Mouse (Mus musculus) midbrain, embryonic 12.5 days (tissue): ENCODE measurements around the gene Mical2. TPM values are rescaled to one million over a fixed set of nuclear protein-coding genes. Genes with fewer than 3 reads are reported as not detected.
A peak's percentile ranks its signal among the peaks of the same experiment; 100 is the strongest.

Experiments
- ATAC-seq: fragments of 200-750 bp; cut with Nextera tagmentation; 2 replicates; pipeline ENCODE4 v1.8.0; 2017; ENCODE audit warnings: low read depth, moderate TSS enrichment, moderate library complexity; ENCODE audit not compliant: low FRiP score
- H3K27ac ChIP-seq: fragments of 300-500 bp; sonication (generic); replicated peaks from 2 replicates; pipeline ENCODE4 v1.5.1; 2016; ENCODE audit warnings: mild to moderate bottlenecking
- H3K27me3 ChIP-seq: fragments of 300-500 bp; sonication (generic); 2 replicates; pipeline ENCODE4 v1.6.1; 2016; ENCODE audit warnings: mild to moderate bottlenecking
- H3K36me3 ChIP-seq: fragments of 300-500 bp; sonication (generic); 2 replicates; pipeline ENCODE4 v1.6.1; 2016
- H3K4me1 ChIP-seq: fragments of 300-500 bp; sonication (generic); 2 replicates; pipeline ENCODE4 v1.6.1; 2016
- H3K4me2 ChIP-seq: fragments of 300-500 bp; sonication (generic); replicated peaks from 2 replicates; pipeline ENCODE4 v1.6.1; 2016; ENCODE audit warnings: mild to moderate bottlenecking, moderate library complexity
- H3K4me3 ChIP-seq: fragments of 300-500 bp; sonication (generic); 2 replicates; pipeline ENCODE4 v1.5.1; 2016; ENCODE audit warnings: mild to moderate bottlenecking
- H3K9ac ChIP-seq: fragments of 300-500 bp; sonication (generic); replicated peaks from 2 replicates; pipeline ENCODE4 v1.6.1; 2016; ENCODE audit warnings: mild to moderate bottlenecking, moderate library complexity
- H3K9me3 ChIP-seq: fragments of 300-500 bp; sonication (generic); 2 replicates; pipeline ENCODE4 v1.6.1; 2016; ENCODE audit warnings: mild to moderate bottlenecking
- WGBS: fragments of 180-500 bp; shearing (Covaris S2); methylation state at CpG from one replicate; pipeline ENCODE4 v1.1.7; 2016; 5-methylcytosine and 5-hydroxymethylcytosine counted together
- polyA plus RNA-seq: library from polyadenylated mRNA; unstranded; fragments of >200 nt; fragmentation: Nextera tagmentation; extraction: Ambion mirVana; gene quantifications from 2 replicates; pipeline ENCODE4 v1.2.1, GENCODE M21; 2016

The Mical2 gene
- polyA plus RNA-seq, 1 experiment from 2014 or later, result 2.2 TPM

- H3K9ac ChIP-seq, result no peak overlapping the region
- no peak overlapping the region for H3K4me2 ChIP-seq
- H3K9me3 ChIP-seq, result no peaks in the 10 kb centered on the region
- no peak overlapping the region for H3K4me3 ChIP-seq
- H3K36me3 ChIP-seq, result no peaks in the 10 kb centered on the region
- ATAC-seq, result no peak
- WGBS, result 81% methylated on average over 3 of the region's 3 CpGs
- H3K27me3 ChIP-seq, result no peaks in the 10 kb centered on the region; the same call in 1 of the 2 replicates
- H3K27ac ChIP-seq, result no peak overlapping the region
- peaks cover 10% of the 10 kb centered on the region for H3K4me1 ChIP-seq
These were observed 9.8 kb upstream of the Mical2 start for GRCm38 (mm10) chr7:112215871-112216270.

- no peak for ATAC-seq
- Histone ChIP-seq H3K36me3 (no peaks in the 10 kb centered on the region), H3K4me1 (peaks cover 10% of the 10 kb centered on the region), H3K4me2 (no peak overlapping the region), H3K9me3 (no peaks in the 10 kb centered on the region), H3K9ac (no peak overlapping the region), H3K27ac (no peak overlapping the region), H3K27me3 (no peaks in the 10 kb centered on the region; the same call in 1 of the 2 replicates), H3K4me3 (no peak overlapping the region)
- 62% methylated on average over 5 of the region's 5 CpGs for WGBS
These were observed 8.9 kb upstream of the Mical2 start for GRCm38 (mm10) chr7:112216720-112217119.

GRCm38 (mm10) chr7:112217208-112217607, 8.4 kb upstream of the Mical2 start:
- 56% methylated on average over 6 of the region's 6 CpGs for WGBS
- Histone ChIP-seq H3K9me3 (no peaks in the 10 kb centered on the region), H3K4me3 (no peak overlapping the region), H3K9ac (no peak overlapping the region), H3K27ac (no peak overlapping the region), H3K36me3 (no peaks in the 10 kb centered on the region), H3K27me3 (0 out of 2 replicates have a peak, but pooled peaks cover under 1% of the 10 kb centered on the region), H3K4me1 (peaks cover 10% of the 10 kb centered on the region), H3K4me2 (no peak overlapping the region)
- ATAC-seq, result no peak

GRCm38 (mm10) chr7:112222733-112223524, 2.7 kb upstream of the Mical2 start:
- H3K9ac ChIP-seq, result no peak overlapping the region
- WGBS, result 68% methylated on average over 7 of the region's 7 CpGs
- H3K9me3 ChIP-seq, result no peaks in the 10 kb centered on the region
- H3K36me3 ChIP-seq, result no peaks in the 10 kb centered on the region
- no peak for ATAC-seq
- peaks cover 21% of the 10 kb centered on the region for H3K4me1 ChIP-seq
- H3K4me2 ChIP-seq, result no peak overlapping the region
- H3K27ac ChIP-seq, result no peak overlapping the region
- no peak overlapping the region for H3K4me3 ChIP-seq
- H3K27me3 ChIP-seq, result peaks cover 58% of the 10 kb centered on the region

GRCm38 (mm10) chr7:112224854-112225253, 802 bp upstream of the Mical2 start:
- Histone ChIP-seq H3K9ac (no peak overlapping the region), H3K4me3 (no peak overlapping the region), H3K4me2 (no peak overlapping the region), H3K27ac (no peak overlapping the region), H3K4me1 (peaks cover 24% of the 10 kb centered on the region), H3K36me3 (no peaks in the 10 kb centered on the region), H3K27me3 (peaks cover 66% of the 10 kb centered on the region), H3K9me3 (no peaks in the 10 kb centered on the region)
- no peak for ATAC-seq
- WGBS, result 69% methylated on average over 12 of the region's 12 CpGs

GRCm38 (mm10) chr7:112226446-112227265, 1.0 kb downstream of the Mical2 start:
- Histone ChIP-seq H3K27me3 (peaks cover 66% of the 10 kb centered on the region), H3K9me3 (no peaks in the 10 kb centered on the region), H3K4me3 (peak overlapping the region; percentile 57), H3K36me3 (no peaks in the 10 kb centered on the region), H3K27ac (no peak overlapping the region), H3K9ac (peak overlapping the region; percentile 65), H3K4me1 (peaks cover 24% of the 10 kb centered on the region), H3K4me2 (peak overlapping the region; percentile 98)
- WGBS, result 4% methylated on average over 24 of the region's 24 CpGs
- ATAC-seq, result peak; percentile 13; the same call in 1 of the 2 replicates

GRCm38 (mm10) chr7:112227266-112227562, 1.6 kb downstream of the Mical2 start:
- H3K27me3 ChIP-seq, result peaks cover 65% of the 10 kb centered on the region

GRCm38 (mm10) chr7:112228827-112229498, 3.3 kb downstream of the Mical2 start:
- peak overlapping the region; percentile 39; the same call in 1 of the 2 replicates for H3K27ac ChIP-seq
- no peak overlapping the region for H3K4me2 ChIP-seq
- H3K4me1 ChIP-seq, result peaks cover 33% of the 10 kb centered on the region
- H3K9ac ChIP-seq, result no peak overlapping the region
- ATAC-seq, result no peak
- no peaks in the 10 kb centered on the region for H3K36me3 ChIP-seq
- peaks cover 48% of the 10 kb centered on the region for H3K27me3 ChIP-seq
- H3K4me3 ChIP-seq, result no peak overlapping the region
- H3K9me3 ChIP-seq, result no peaks in the 10 kb centered on the region
- WGBS, result 69% methylated on average over 20 of the region's 20 CpGs

More at GRCm38 (mm10) chr7:112227266-112227562, 1.6 kb downstream of the Mical2 start:
- 13% methylated on average over 6 of the region's 6 CpGs for WGBS
- ATAC-seq, result no peak
- Histone ChIP-seq H3K4me1 (peaks cover 24% of the 10 kb centered on the region), H3K9me3 (no peaks in the 10 kb centered on the region), H3K27ac (no peak overlapping the region), H3K4me2 (peak overlapping the region; percentile 98), H3K4me3 (0 out of 2 replicates have a peak overlapping the region, but pooled peaks have one; percentile 57), H3K9ac (no peak overlapping the region), H3K36me3 (no peaks in the 10 kb centered on the region)

GRCm38 (mm10) chr7:112231731-112232130, 6.1 kb downstream of the Mical2 start:
- Histone ChIP-seq H3K4me3 (no peak overlapping the region), H3K4me1 (peaks cover 18% of the 10 kb centered on the region), H3K4me2 (no peak overlapping the region), H3K9ac (no peak overlapping the region), H3K27me3 (peaks cover 20% of the 10 kb centered on the region), H3K36me3 (no peaks in the 10 kb centered on the region), H3K9me3 (no peaks in the 10 kb centered on the region), H3K27ac (no peak overlapping the region)
- ATAC-seq, result no peak
- 80% methylated on average over 7 of the region's 7 CpGs for WGBS

- peaks cover 12% of the 10 kb centered on the region for H3K4me1 ChIP-seq
- no peak overlapping the region for H3K4me2 ChIP-seq
- no peak overlapping the region for H3K4me3 ChIP-seq
- H3K27ac ChIP-seq, result peak overlapping the region; percentile 22; the same call in 1 of the 2 replicates
- peak; percentile 27; the same call in 1 of the 2 replicates for ATAC-seq
- WGBS, result 34% methylated on average over 7 of the region's 7 CpGs
- 0 out of 2 replicates have a peak overlapping the region, but pooled peaks have one; percentile 13 for H3K9ac ChIP-seq
- H3K9me3 ChIP-seq, result no peaks in the 10 kb centered on the region
- H3K27me3 ChIP-seq, result peaks cover 10% of the 10 kb centered on the region; the same call in 1 of the 2 replicates
- H3K36me3 ChIP-seq, result no peaks in the 10 kb centered on the region
These were observed 7.8 kb downstream of the Mical2 start for GRCm38 (mm10) chr7:112233345-112234005.

GRCm38 (mm10) chr7:112234410-112234809, 8.8 kb downstream of the Mical2 start:
- Histone ChIP-seq H3K4me3 (no peak overlapping the region), H3K4me1 (peaks cover 10% of the 10 kb centered on the region), H3K36me3 (no peaks in the 10 kb centered on the region), H3K27me3 (peaks cover 5% of the 10 kb centered on the region; the same call in 1 of the 2 replicates), H3K27ac (no peak overlapping the region), H3K9me3 (no peaks in the 10 kb centered on the region), H3K4me2 (no peak overlapping the region), H3K9ac (no peak overlapping the region)
- no peak for ATAC-seq
- WGBS, result 73% methylated on average over 4 of the region's 4 CpGs
